Mouse (Mus musculus) cerebellum, adult 2 months (tissue): Measurements from ENCODE around the gene Olfr1222. TPM values are rescaled to one million over a fixed set of nuclear protein-coding genes. Genes with fewer than 3 reads are reported as not detected.
"Not testable (repeated sequence)": the region's sequence is repeated elsewhere in the genome, so short reads cannot be mapped to it uniquely, and the experiment has no call there.

Experiments
- DNase-seq, 2 experiments: peaks; one replicate each; pipeline ENCODE4 v3.0.0; 2021
- H3K27ac ChIP-seq: fragments of 200-500 bp; 2 replicates; pipeline ENCODE4 v1.5.1; 2012; ENCODE audit warnings: low read length, control low read depth, inconsistent platforms; ENCODE audit not compliant: insufficient read depth
- H3K27me3 ChIP-seq: fragments of 200-500 bp; 2 replicates; pipeline ENCODE4 v1.6.1; 2012; ENCODE audit warnings: inconsistent platforms, mild to moderate bottlenecking, low read length, moderate library complexity; ENCODE audit not compliant: control insufficient read depth, insufficient read depth
- H3K4me1 ChIP-seq: fragments of 200-500 bp; 2 replicates; pipeline ENCODE4 v1.6.1; 2011; ENCODE audit warnings: low read length; ENCODE audit not compliant: control insufficient read depth, insufficient read depth
- H3K4me3 ChIP-seq: fragments of 200-500 bp; replicated peaks from 2 replicates; pipeline ENCODE3; 2011; ENCODE audit warnings: mild to moderate bottlenecking, low read depth, low read length, control low read depth; ENCODE audit not compliant: insufficient read depth
- CTCF ChIP-seq: fragments of 200-500 bp; IDR thresholded peaks from 2 replicates; pipeline ENCODE4 v1.5.1; 2011; ENCODE audit warnings: low read depth, mild to moderate bottlenecking, control low read depth, low read length, moderate library complexity, borderline replicate concordance; ENCODE audit not compliant: insufficient read depth
- POLR2A ChIP-seq: fragments of 200-500 bp; IDR thresholded peaks from 2 replicates; pipeline ENCODE4 v1.6.1; 2011; ENCODE audit warnings: low read length, control low read depth, borderline replicate concordance; ENCODE audit not compliant: insufficient read depth
- WGBS: fragments of 180-500 bp; shearing (Covaris S2); methylation state at CpG from one replicate; pipeline ENCODE4 v1.1.7; 2018; 5-methylcytosine and 5-hydroxymethylcytosine counted together
- polyA plus RNA-seq: library from polyadenylated mRNA; depleted of rRNA; stranded (reverse); fragments of >200 nt; gene quantifications from 2 replicates; pipeline ENCODE4 v1.2.3, GENCODE M21; 2012; rRNA removed

The Olfr1222 gene
- not detected in 2 replicates for polyA plus RNA-seq

DNA sequence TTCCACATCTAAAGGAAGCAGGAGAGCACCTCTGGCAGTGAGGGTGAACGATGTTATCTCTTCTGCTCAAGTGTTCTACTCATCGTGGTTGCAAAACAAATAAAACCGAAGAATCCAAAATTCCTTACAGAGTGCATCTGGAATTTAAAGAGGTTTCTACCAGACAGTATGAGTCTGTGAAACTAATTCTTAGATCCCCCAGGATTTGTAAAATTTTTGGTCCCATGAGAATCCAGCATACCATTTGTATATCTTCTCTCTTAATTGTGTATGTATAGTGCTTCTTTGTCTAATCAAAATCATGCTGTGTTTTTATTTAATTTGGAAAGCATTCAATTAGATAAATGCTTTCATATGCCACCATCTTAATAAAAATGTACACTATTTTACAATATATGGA, at the start of gene Olfr1222:
Olfr1222 (minus strand) TSS at position 101 of the 400 bp plus-strand sequence.
- Histone ChIP-seq H3K27ac (no peak within 1 kb of the TSS), H3K4me3 (no peak within 1 kb of the TSS), H3K27me3 (no peaks in the 10 kb centered on the region), H3K4me1 (no peaks in the 10 kb centered on the region)
- DNase-seq, result no peak
- TF ChIP-seq POLR2A (no peak), CTCF (no peak)
- WGBS, result 81% methylated on average over 3 of the region's 3 CpGs

DNA sequence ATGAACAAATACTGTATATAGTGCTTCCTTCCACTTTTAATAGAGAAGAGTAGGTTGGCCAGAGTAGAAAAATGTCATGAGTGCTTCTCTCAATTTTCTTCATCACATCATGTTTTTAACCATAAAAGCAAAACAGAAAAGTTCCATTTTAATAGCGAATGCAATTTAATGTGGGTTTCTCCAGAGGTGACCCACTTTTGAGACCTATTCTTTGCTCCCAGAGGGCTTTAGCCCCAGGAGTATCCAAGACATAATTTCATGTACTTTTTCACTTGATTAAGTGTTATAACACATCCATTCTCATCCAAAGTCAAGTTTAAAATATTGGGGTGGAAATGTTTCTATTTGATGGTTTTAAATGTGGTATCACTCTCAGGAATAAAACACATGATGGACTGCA, 41.7 kb upstream of the Olfr1222 start, which contains the start of gene Olfr1225:
Olfr1225 (minus strand) TSS at position 101 of the 400 bp plus-strand sequence.
- Histone ChIP-seq H3K27ac (no peak within 1 kb of the TSS), H3K4me1 (no peaks in the 10 kb centered on the region), H3K4me3 (no peak within 1 kb of the TSS), H3K27me3 (no peaks in the 10 kb centered on the region)
- DNase-seq, result no peak
- 84% methylated on average over 1 of the region's 1 CpGs for whole genome bisulfite sequencing
- no peak for TF ChIP-seq POLR2A
- TF ChIP-seq CTCF, result no peak

DNA sequence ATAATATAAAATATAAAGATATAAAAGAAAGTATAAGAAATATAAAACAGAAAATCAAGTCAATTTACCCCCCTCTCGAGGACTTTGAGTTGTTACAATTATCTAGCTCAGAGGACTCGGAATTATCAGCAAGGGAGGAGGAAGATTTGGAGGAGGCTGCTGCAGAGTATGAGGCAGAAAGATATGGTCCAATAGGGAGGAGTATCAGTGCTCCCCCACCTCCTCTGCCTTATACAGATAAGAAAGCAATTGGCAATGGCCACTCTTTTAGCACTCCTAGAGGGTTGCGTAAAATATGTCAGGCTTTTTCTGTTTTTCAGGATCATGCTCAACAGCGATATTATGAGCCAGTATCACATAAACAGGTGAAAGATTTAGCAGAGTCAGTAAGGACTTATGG, 31.9 kb upstream of the Olfr1222 start:
- not testable (repeated sequence) for H3K27me3 ChIP-seq, H3K4me1 ChIP-seq, H3K4me3 ChIP-seq, H3K27ac ChIP-seq, DNase-seq
- WGBS, result 89% methylated on average over 4 of the region's 4 CpGs

DNA sequence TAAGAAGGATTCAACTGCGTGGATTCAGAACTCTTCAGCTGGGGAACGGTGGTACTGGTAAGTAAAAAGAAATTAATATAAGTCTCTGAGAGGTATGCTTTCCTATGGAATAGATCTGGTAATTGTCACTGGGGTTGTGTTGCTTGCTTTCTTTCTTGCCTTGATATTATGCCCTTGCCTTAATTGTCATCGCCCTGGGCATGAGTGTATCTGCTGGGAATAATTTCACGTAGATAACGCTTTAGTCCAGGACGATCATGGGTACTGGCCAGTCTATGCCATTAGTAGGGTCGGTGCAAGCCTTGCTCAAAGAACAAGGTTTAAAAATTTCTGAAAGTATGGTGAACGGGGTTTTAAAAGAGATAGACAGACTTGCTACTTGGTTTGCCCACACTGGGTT, 31.1 kb upstream of the Olfr1222 start, which contains the start of gene Olfr1224-ps1:
Olfr1224-ps1 (minus strand) TSS at position 101 of the 400 bp plus-strand sequence.
- H3K27ac ChIP-seq, H3K27me3 ChIP-seq, H3K4me1 ChIP-seq, H3K4me3 ChIP-seq, DNase-seq: not testable (repeated sequence)
- WGBS, result 91% methylated on average over 8 of the region's 8 CpGs

DNA sequence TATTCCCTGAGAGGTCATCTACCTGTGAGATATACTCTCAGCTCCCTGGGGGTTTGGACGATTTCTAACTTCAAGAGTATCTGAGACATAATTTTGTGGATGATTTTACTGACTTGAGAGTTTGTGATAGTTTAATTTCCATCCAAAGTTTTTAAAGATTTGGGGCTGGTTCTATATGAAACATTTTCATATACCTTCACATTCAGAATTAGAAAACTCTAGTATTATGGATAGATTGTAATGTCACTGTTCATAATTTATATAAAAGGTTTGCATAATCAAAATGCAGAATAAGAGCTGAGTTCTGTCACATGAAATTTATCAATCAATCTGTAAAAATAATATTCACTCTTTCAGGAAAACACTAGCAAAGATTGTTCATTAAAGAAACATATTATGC, 18.6 kb upstream of the Olfr1222 start, which contains the start of gene Olfr1223:
Olfr1223 (minus strand) TSS at position 101 of the 400 bp plus-strand sequence.
- no peaks in the 10 kb centered on the region for H3K4me1 ChIP-seq
- no peak for DNase-seq
- 56% methylated on average over 1 of the region's 1 CpGs for WGBS
- TF ChIP-seq CTCF (no peak), POLR2A (no peak)
- H3K27me3 ChIP-seq, result no peaks in the 10 kb centered on the region
- H3K4me3 ChIP-seq, result no peak within 1 kb of the TSS
- no peak within 1 kb of the TSS for H3K27ac ChIP-seq

DNA sequence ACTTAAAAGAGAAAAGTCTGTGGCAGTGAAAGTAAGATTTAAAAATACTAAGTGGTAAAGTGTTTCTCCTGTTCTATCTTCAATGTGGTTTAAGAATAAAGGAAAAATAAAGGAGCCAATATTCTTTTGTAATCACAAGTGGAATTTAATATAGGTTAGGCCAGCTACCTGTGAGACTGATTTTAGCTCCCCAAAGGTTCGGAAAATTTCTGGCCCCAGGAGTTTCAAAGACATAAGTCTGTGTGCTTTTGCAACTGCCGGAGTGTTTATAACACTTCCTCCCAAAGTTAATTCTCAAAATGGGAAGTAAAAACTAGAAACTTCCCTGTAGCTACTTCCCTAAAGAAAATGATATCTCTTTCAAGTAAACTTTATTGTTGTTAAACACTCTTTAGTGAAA, 15.7 kb downstream of the Olfr1222 start, which contains the start of gene Olfr1221:
Olfr1221 (minus strand) TSS at position 101 of the 400 bp plus-strand sequence.
- no peaks in the 10 kb centered on the region for H3K27me3 ChIP-seq
- H3K4me3 ChIP-seq, result no peak within 1 kb of the TSS
- H3K27ac ChIP-seq, result no peak within 1 kb of the TSS
- H3K4me1 ChIP-seq, result no peaks in the 10 kb centered on the region
- no peak for DNase-seq
- 89% methylated on average over 2 of the region's 2 CpGs for WGBS
- TF ChIP-seq POLR2A (no peak), CTCF (no peak)

DNA sequence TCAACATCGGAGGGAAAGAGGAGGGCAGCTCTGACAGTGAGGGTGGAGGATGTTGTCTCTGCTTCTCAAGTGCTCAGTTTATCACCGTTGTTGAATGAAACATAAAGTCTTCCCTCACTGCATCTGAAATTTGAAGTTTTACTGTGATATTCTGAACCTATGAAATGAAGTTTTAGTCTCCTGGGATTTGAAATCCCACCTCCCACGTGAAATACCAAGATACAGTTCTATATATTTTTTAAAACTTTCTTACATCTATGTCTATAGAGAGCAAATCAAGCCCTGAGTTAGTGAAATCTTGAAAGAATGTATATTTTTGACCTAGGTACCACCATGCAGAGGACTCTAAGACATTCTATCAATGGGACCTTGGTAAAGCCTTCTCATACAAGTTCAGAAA, 26.1 kb downstream of the Olfr1222 start, which contains the start of gene Olfr1220:
Olfr1220 (minus strand) TSS at position 101 of the 400 bp plus-strand sequence.
- H3K27ac ChIP-seq, result no peak within 1 kb of the TSS
- no peaks in the 10 kb centered on the region for H3K4me1 ChIP-seq
- no peak for DNase-seq
- TF ChIP-seq POLR2A (no peak), CTCF (no peak)
- 71% methylated on average over 3 of the region's 3 CpGs for WGBS
- H3K4me3 ChIP-seq, result no peak within 1 kb of the TSS
- no peaks in the 10 kb centered on the region for H3K27me3 ChIP-seq

DNA sequence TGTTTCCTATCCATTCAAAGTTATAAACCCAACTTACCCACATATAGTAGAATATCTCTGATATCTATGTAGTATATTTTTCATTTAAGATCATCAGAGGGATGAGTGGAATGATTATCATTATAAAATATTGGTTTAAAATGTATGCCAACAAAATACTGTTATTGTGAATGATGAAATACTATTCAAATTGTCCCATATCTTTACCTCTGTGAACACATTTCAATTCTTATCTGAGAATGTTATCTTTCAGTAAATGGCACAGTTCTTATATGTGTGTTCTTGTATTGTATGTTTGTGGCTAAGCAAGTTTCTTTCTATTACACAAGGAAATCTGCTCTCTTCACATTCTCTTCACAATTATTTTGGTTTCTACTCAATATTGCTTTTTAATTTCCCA, 27.2 kb downstream of the Olfr1222 start:
- Histone ChIP-seq H3K4me3 (no peak overlapping the region), H3K4me1 (no peaks in the 10 kb centered on the region), H3K27me3 (no peaks in the 10 kb centered on the region), H3K27ac (no peak overlapping the region)
- DNase-seq, result no peak
- TF ChIP-seq POLR2A (no peak), CTCF (no peak)

DNA sequence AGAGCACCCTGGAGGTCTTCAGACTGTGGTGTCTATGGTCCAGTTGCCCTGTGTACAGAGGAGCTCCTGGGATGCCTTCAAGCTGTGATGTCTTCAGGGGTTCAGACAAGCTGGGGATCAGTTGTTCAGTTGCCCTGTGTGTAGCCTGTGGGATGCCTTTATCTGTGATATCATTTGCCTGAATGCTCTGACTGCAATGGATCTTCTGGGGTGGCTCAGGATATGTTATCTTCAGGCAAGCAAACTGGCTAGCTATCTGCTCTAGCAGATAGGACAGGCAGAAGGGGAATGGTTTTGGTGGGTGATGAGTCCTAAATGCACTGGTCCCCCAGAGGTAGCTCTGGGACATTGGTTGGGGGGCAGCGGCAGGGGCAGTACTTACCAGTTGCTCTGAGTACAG, 39.0 kb downstream of the Olfr1222 start:
- H3K27me3 ChIP-seq, result no peaks in the 10 kb centered on the region
- no peak overlapping the region for H3K4me3 ChIP-seq
- TF ChIP-seq POLR2A (no peak), CTCF (no peak)
- WGBS, result 100% methylated on average over 1 of the region's 1 CpGs
- DNase-seq, result no peak
- no peaks in the 10 kb centered on the region for H3K4me1 ChIP-seq
- no peak overlapping the region for H3K27ac ChIP-seq
